Mouse (Mus musculus) v-Abl transformed pro-B cells (cell line): ENCODE data around the gene Tgif2.
"Not testable (repeated sequence)": the region's sequence is repeated elsewhere in the genome, so short reads cannot be mapped to it uniquely, and the experiment has no call there.

Experiments
- in situ Hi-C, 2 experiments: fragments of 400-800 bp; cut with MboI; formaldehyde crosslinking; loops; one replicate each; pipeline ENCODE4 v1.15.1; 2025; ENCODE audit not compliant: unreplicated experiment in 2 of 2

The Tgif2 gene

GRCm38 (mm10) chr2:156839319-156840191 lies at the start of gene Tgif2:
Gene Tgif2 (plus strand): TSS chr2:156840007.
- in situ Hi-C loops, result no loop called here

GRCm38 (mm10) chr2:156798516-156798915 lies 41.3 kb upstream of the Tgif2 start:
- in situ Hi-C loops, result no loop called here

GRCm38 (mm10) chr2:156801045-156801444 lies 38.8 kb upstream of the Tgif2 start:
- in situ Hi-C loops, result no loop called here

- in situ Hi-C loops, result not testable (repeated sequence)
Measured at GRCm38 (mm10) chr2:156802116-156802515, 37.7 kb upstream of the Tgif2 start.

GRCm38 (mm10) chr2:156803698-156804372 lies 36.0 kb upstream of the Tgif2 start:
- in situ Hi-C loops, result no loop called here

- in situ Hi-C loops, result no loop called here
Measured at GRCm38 (mm10) chr2:156804589-156804988, 35.2 kb upstream of the Tgif2 start.

- in situ Hi-C loops, result no loop called here
Measured at GRCm38 (mm10) chr2:156806886-156807285, 32.9 kb upstream of the Tgif2 start.

GRCm38 (mm10) chr2:156809579-156809978 lies 30.2 kb upstream of the Tgif2 start:
- in situ Hi-C loops, result no loop called here

GRCm38 (mm10) chr2:156810716-156811115 lies 29.1 kb upstream of the Tgif2 start:
- in situ Hi-C loops, result no loop called here

GRCm38 (mm10) chr2:156811556-156811955 lies 28.3 kb upstream of the Tgif2 start:
- in situ Hi-C loops, result no loop called here

GRCm38 (mm10) chr2:156814344-156814801 lies 25.4 kb upstream of the Tgif2 start:
- in situ Hi-C loops, result no loop called here

- in situ Hi-C loops, result no loop called here
Measured at GRCm38 (mm10) chr2:156814893-156815292, 24.9 kb upstream of the Tgif2 start.

GRCm38 (mm10) chr2:156815412-156815811 lies 24.4 kb upstream of the Tgif2 start:
- in situ Hi-C loops, result no loop called here

GRCm38 (mm10) chr2:156816116-156816515 lies 23.7 kb upstream of the Tgif2 start:
- in situ Hi-C loops, result no loop called here

- in situ Hi-C loops, result not testable (repeated sequence)
Measured at GRCm38 (mm10) chr2:156825128-156825527, 14.7 kb upstream of the Tgif2 start.

- in situ Hi-C loops, result no loop called here
Measured at GRCm38 (mm10) chr2:156834336-156834735, 5.5 kb upstream of the Tgif2 start.

- in situ Hi-C loops, result no loop called here
Measured at GRCm38 (mm10) chr2:156838839-156839238, 968 bp upstream of the Tgif2 start.

- in situ Hi-C loops, result no loop called here
Measured at GRCm38 (mm10) chr2:156840301-156841027, 657 bp downstream of the Tgif2 start.

GRCm38 (mm10) chr2:156841028-156841840 lies 1.4 kb downstream of the Tgif2 start:
- in situ Hi-C loops, result no loop called here
